Mouse (Mus musculus): ENCODE measurements around the gene Cyth2.

Cyth2 gene

DNA sequence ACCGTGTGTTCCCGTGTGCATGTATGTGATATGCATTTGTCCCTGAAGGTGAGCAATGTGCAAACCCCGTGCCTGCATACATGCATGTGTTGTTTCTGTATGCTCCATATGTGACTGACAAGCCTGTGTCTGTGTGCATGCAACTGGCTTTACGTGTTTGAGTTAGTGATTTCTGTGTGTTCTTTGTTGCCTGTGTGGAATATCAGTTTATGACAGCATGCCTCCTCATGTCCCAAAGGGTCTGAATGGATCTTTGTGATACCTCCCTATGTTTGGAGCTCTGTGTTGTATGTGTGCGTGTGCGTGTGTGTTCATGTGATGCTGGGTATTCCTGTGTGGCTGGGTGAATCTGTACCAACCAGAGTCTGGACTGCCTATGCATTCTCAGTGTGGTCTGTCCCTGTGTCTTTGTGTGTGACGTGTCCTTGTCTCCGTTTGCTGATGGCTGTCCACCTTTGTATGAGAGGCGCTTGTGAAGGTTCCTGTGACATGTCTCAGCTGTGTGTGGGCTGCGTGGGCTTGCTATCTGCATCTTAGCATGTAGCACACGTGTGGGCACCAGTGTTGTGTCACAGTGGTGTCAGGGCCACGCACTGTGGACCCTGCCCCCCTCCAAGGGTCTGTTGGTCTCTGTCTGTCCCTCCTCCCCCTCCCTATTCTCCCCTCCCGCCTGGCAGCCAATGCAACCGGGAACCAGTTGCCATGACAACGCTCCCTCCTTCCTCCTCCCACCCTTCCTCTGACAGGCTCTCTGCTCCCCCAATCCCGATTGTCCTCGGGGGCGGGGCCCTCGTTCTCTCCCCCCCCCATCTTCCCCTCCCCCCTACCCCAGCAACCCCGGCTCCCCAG, 29.6 kb downstream of the Cyth2 start, which contains the start of gene Sult2b1:
Sult2b1 (minus strand) TSS at position 146 of the 849 bp plus-strand sequence.
- DNase-seq: peak; percentile 75

DNA sequence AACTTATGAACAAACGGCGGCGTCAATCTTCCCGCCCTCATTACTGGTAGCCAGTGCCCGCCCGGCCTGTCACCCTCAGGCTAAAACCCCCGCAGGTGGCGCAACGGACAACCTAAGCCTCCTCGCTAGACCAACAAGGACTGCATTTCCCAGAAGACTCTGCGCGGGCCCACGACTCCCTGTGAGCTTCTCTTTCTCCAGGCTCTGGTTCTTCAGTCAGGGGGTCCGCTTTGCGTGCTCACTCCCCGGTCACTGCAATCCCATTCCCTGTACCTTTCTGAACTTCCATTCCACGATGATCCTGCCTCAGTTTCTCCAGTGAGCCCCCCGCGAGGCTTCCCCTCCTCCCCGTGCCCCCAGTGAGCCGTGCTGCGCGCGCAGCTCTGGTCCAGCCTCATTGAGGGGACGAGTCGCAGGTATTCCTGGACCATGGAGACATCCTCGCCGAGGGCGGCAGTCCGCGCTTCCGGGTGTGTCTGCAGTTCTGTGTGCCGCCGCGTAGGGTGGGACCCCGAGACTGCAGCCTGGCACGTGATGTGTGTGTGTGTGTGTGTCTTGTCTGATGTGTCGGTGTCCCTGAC, 30.8 kb downstream of the Cyth2 start, which contains the start of gene Lmtk3:
Lmtk3 (plus strand) TSS at position 228 of the 581 bp plus-strand sequence.
- DNase-seq: peak; percentile 77

DNA sequence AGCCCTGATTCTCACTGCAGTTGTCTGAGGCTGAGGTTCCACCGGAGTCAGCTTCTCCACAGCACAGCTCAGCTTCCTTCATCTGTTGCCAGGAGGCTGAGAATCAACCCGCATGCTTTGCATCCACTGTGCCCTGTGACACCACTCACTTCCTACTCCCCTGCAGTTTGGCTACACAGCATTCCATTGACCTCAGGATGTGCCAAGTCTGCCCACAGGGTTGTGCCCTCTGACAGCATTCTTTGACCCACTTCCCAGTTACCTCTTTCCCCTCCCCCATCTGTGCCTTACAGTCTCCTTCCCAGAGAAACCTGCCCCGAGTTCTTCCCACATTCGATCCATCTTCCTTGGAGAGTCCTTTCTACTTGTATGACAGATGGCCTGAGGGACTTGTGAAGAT, 32.1 kb downstream of the Cyth2 start:
- no peak for DNase-seq

DNA sequence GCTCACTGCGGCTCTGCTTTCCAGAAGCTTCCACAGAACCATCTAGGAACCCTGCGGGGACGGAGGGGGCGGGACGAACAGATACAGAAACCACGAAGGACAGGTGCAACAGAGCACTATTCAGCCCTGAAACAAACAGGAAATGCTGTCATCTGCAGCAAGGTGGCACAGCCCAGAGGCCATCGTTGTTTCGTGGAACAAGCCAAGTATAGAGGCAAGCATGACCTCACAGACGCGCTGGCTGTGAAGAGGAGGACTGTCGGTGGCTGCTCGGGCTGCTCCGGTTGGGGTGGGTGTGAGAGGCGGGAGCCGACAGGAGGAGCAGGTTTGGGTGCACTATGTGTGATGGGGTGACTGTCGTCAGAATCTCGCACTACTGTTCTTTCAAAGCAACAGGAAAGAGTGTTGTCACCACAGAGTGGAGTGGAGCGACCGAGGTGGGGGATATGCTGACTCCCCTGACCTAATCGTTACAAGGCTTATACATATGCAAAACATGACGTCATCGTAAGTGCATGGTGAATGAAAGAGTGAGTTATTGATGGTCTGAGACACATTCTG, 35.2 kb downstream of the Cyth2 start:
- no peak for DNase-seq

DNA sequence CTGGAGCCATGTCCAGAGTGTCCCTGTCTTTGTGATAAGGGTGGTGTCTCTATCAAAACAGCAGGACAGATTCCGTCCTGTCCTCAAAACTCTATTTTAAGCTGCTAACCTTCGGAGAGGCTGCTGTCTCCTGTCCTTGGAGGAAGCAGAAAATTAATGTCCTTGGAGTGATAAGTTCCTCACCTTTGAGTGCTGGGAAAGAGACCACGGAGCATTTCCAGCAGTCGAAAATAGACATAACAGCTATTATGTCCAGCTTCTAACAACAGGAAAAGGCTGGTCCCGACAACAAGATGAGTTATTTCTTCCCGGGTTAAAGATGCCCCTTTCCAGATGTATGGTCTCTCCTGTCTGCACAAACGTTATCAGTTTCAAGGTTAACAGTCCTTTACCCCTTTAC, 39.1 kb downstream of the Cyth2 start:
- DNase-seq: no peak

- DNase-seq: no peak
These were observed 43.3 kb downstream of the Cyth2 start for GRCm38 (mm10) chr7:45771101-45771500.

- DNase-seq: peak; percentile 33
These were observed 43.8 kb downstream of the Cyth2 start for GRCm38 (mm10) chr7:45770427-45771082.

DNA sequence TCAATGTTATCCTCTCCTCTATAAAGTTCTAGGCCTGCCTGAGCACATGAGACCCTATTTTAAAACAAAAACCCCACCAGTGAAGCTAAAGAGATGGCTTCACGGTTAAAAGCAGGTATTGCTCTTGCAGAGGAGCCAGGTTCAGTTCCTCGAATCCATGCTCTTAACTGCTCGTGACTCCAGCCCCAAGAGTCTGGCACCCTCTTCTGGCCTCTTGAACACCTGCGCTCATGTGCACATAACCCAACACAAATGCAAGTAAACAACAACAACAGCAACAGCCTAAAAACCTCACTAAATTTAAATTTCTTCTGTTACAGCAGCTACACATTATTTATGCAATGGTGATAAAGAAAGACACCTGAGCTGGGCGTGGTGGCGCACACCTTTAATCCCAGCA, 46.9 kb downstream of the Cyth2 start:
- DNase-seq: no peak

DNA sequence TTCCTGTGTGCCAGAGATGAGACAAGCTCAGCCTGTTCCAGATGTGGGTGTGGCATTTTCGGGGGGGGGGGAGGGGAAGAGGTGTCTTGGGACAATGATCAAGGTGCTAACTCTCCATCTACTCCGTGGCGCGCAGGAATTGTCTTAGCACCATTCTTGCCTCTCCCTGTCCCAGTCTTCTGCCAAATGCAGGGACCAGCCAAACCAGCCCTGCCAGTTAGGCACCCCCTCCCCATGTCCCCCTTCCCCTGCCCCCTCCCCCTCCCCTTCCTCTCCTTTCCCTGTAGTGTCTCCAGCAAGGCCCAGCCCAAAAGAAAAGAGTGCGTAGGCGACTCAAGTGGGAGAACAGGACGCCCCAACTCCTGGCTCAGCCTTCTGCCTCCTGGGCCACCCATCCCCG, 47.6 kb downstream of the Cyth2 start:
- no peak for DNase-seq

DNA sequence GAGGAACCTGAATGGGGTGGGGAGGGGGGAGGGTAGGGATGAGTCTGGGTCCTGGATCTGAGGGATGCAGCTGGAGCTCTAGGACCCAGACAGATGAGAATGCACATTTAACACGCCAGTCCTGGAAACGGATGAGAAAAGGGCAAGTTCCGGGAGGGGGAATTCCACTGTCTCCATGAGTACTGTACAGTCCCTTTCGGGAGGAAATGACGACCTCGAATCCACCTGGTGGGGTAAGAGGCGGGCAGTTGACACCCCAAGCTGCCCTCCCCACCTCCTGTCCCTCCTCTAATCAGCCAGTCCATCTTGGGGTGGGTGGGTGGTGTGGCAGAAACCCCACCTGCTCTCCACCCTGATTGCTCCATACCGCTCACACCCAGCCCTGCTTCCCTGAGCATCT, 48.4 kb downstream of the Cyth2 start:
- no peak for DNase-seq

DNA sequence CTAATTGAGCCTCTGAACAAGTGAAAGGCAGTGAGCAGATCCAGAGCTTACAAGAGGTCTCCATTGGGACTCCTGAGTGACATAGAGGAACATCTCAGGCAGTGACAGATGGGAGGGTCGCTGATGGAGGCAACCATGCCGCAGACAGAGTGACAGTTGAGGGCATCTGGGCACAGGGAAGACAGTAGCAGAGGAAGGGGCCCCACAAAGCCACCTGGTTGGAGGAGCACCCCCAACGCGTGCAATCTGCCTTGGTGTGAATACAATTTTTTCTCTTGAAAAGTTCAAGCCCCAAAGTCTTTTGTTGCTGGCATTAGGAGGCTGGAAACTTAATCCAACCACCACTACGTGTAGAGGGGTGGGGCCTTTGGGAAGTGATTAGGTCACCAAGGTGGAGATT, 54.2 kb downstream of the Cyth2 start:
- no peak for DNase-seq

- DNase-seq: peak; percentile 87
These were observed 55.0 kb downstream of the Cyth2 start for GRCm38 (mm10) chr7:45759400-45759799.

All from kidney, postnatal 14 days (tissue).